Mouse (Mus musculus) kidney, postnatal 14 days (tissue): ENCODE data around the gene Trrap.

Source experiments
- DNase-seq: peaks from one replicate; pipeline ENCODE4 v3.0.0; 2022; ENCODE audit warnings: mixed read lengths

Gene Trrap

GRCm38 (mm10) chr5:144875227-144875626 lies 107.7 kb downstream of the Trrap start:
- no peak for DNase-seq

GRCm38 (mm10) chr5:144875892-144876291 lies 108.4 kb downstream of the Trrap start:
- peak; percentile 77 for DNase-seq

- no peak for DNase-seq
Measured at GRCm38 (mm10) chr5:144877021-144877420, 109.5 kb downstream of the Trrap start.

- DNase-seq, result no peak
Measured at GRCm38 (mm10) chr5:144881670-144882399, 114.3 kb downstream of the Trrap start.

- peak; percentile 55 for DNase-seq
Measured at GRCm38 (mm10) chr5:144884629-144885217, 117.2 kb downstream of the Trrap start.

GRCm38 (mm10) chr5:144885968-144886650 lies 118.6 kb downstream of the Trrap start:
- DNase-seq, result no peak

- no peak for DNase-seq
Measured at GRCm38 (mm10) chr5:144891276-144891675, 123.7 kb downstream of the Trrap start.

GRCm38 (mm10) chr5:144897881-144898280 lies 130.3 kb downstream of the Trrap start:
- DNase-seq, result no peak

- DNase-seq, result no peak
Measured at GRCm38 (mm10) chr5:144898448-144899052, 131.0 kb downstream of the Trrap start.

GRCm38 (mm10) chr5:144901035-144901434 lies 133.5 kb downstream of the Trrap start:
- DNase-seq, result no peak

- DNase-seq, result no peak
Measured at GRCm38 (mm10) chr5:144901791-144902190, 134.3 kb downstream of the Trrap start.

GRCm38 (mm10) chr5:144904356-144905134 lies 137.0 kb downstream of the Trrap start:
- no peak for DNase-seq

GRCm38 (mm10) chr5:144907591-144907990 lies 140.1 kb downstream of the Trrap start:
- no peak for DNase-seq
